Comparison of ENCODE assay signal across 9 mouse cellular contexts in genomic region chr15:85298167-85298781, GRCm38 (mm10). TPM values are rescaled to one million over a fixed set of nuclear protein-coding genes. Genes with fewer than 3 reads are reported as not detected.
A peak's percentile ranks its signal among the peaks of the same experiment; 100 is the strongest.
DNase-seq lines count a peak whose midpoint lies in the region; ATAC-seq and TF ChIP-seq lines count a peak whose summit lies in the region.
"Had no signal": no experiment of that assay in that cellular context is flagged by ENCODE, and none has a peak within 500 bp of the region (broad histone marks: within the 10 kb centered on the region; RNA-seq: fewer than 3 reads in every experiment).

No protein-coding gene starts in this region.

- H3K4me2 ChIP-seq in hindbrain, postnatal 0 days (ENCODE audit: low read depth, low read length): peak overlapping the region; percentile 19; the same call in 1 of the 2 replicates
- H3K4me2 ChIP-seq in hindbrain, embryonic 12.5 days (replicated peaks): no peak overlapping the region
- H3K4me2 ChIP-seq in limb, embryonic 13.5 days (replicated peaks): peak overlapping the region; percentile 40

- H3K9me3 ChIP-seq in hindbrain, postnatal 0 days (ENCODE audit: low read length): 0 out of 2 replicates have a peak, but pooled peaks cover 2% of the 10 kb centered on the region
- no peaks in the 10 kb centered on the region for H3K9me3 ChIP-seq in hindbrain, embryonic 12.5 days (replicated peaks)
- no peaks in the 10 kb centered on the region for H3K9me3 ChIP-seq in embryonic facial prominence, embryonic 10.5 days
- no peaks in the 10 kb centered on the region for H3K9me3 ChIP-seq in limb, embryonic 13.5 days
- peaks cover 2% of the 10 kb centered on the region; the same call in 1 of the 2 replicates for H3K9me3 ChIP-seq in midbrain, embryonic 10.5 days (replicated peaks)

- no peak overlapping the region for H3K9ac ChIP-seq in hindbrain, postnatal 0 days (replicated peaks; ENCODE audit: low read length)
- no peak overlapping the region for H3K9ac ChIP-seq in hindbrain, embryonic 12.5 days
- peak overlapping the region; percentile 2; the same call in 1 of the 2 replicates for H3K9ac ChIP-seq in limb, embryonic 13.5 days

- H3K27me3 ChIP-seq in hindbrain, postnatal 0 days (ENCODE audit: insufficient read depth, low read length): no peaks in the 10 kb centered on the region
- H3K27me3 ChIP-seq in hindbrain, embryonic 12.5 days: no peaks in the 10 kb centered on the region; the same call in 1 of the 2 replicates
- no peaks in the 10 kb centered on the region for H3K27me3 ChIP-seq in embryonic facial prominence, embryonic 10.5 days (replicated peaks; ENCODE audit: low read depth, poor library complexity, severe bottlenecking)
- no peaks in the 10 kb centered on the region for H3K27me3 ChIP-seq in limb, embryonic 13.5 days
- H3K27me3 ChIP-seq in midbrain, embryonic 10.5 days (ENCODE audit: low read depth, poor library complexity, severe bottlenecking): no peaks in the 10 kb centered on the region

- 48% methylated on average over 17 of the region's 17 CpGs for WGBS in hindbrain, postnatal 0 days
- WGBS in hindbrain, embryonic 12.5 days: 59% methylated on average over 17 of the region's 17 CpGs
- 57% methylated on average over 17 of the region's 17 CpGs for WGBS in embryonic facial prominence, embryonic 10.5 days
- 31% methylated on average over 17 of the region's 17 CpGs for WGBS in limb, embryonic 13.5 days
- WGBS in midbrain, embryonic 10.5 days: 69% methylated on average over 17 of the region's 17 CpGs

- no peak for ATAC-seq in hindbrain, postnatal 0 days
- ATAC-seq in hindbrain, embryonic 12.5 days (ENCODE audit: low FRiP score): no peak
- ATAC-seq in limb, embryonic 13.5 days (ENCODE audit: low FRiP score, low read depth): peak; percentile 66

- no peak for TF ChIP-seq CTCF in hindbrain, postnatal 0 days (IDR thresholded peaks at IDR 0.05; ENCODE audit: low read depth)

- H3K4me3 ChIP-seq in hindbrain, postnatal 0 days (ENCODE audit: low read length): no peak overlapping the region
- no peak overlapping the region for H3K4me3 ChIP-seq in hindbrain, embryonic 12.5 days
- H3K4me3 ChIP-seq in embryonic facial prominence, embryonic 10.5 days: no peak overlapping the region
- H3K4me3 ChIP-seq in limb, embryonic 13.5 days: no peak overlapping the region
- H3K4me3 ChIP-seq in midbrain, embryonic 10.5 days: no peak overlapping the region
- H3K4me3 ChIP-seq: megakaryocyte, embryonic 14.5 days had no signal

- no peak overlapping the region for H3K27ac ChIP-seq in hindbrain, postnatal 0 days
- no peak overlapping the region for H3K27ac ChIP-seq in hindbrain, embryonic 12.5 days
- H3K27ac ChIP-seq in embryonic facial prominence, embryonic 10.5 days (replicated peaks): peak overlapping the region; percentile 44; the same call in 1 of the 2 replicates
- peak overlapping the region; percentile 10; the same call in 1 of the 2 replicates for H3K27ac ChIP-seq in limb, embryonic 13.5 days
- H3K27ac ChIP-seq in midbrain, embryonic 10.5 days (replicated peaks): no peak overlapping the region

- H3K36me3 ChIP-seq in hindbrain, postnatal 0 days (ENCODE audit: insufficient read depth, low read length): no peaks in the 10 kb centered on the region
- no peaks in the 10 kb centered on the region for H3K36me3 ChIP-seq in hindbrain, embryonic 12.5 days
- no peaks in the 10 kb centered on the region for H3K36me3 ChIP-seq in embryonic facial prominence, embryonic 10.5 days (replicated peaks)
- no peaks in the 10 kb centered on the region for H3K36me3 ChIP-seq in limb, embryonic 13.5 days
- H3K36me3 ChIP-seq in midbrain, embryonic 10.5 days: no peaks in the 10 kb centered on the region

- peaks cover 22% of the 10 kb centered on the region for H3K4me1 ChIP-seq in hindbrain, postnatal 0 days (ENCODE audit: insufficient read depth, low read length)
- H3K4me1 ChIP-seq in hindbrain, embryonic 12.5 days: peaks cover 30% of the 10 kb centered on the region
- peaks cover 39% of the 10 kb centered on the region for H3K4me1 ChIP-seq in embryonic facial prominence, embryonic 10.5 days
- H3K4me1 ChIP-seq in limb, embryonic 13.5 days: peaks cover 36% of the 10 kb centered on the region
- peaks cover 16% of the 10 kb centered on the region for H3K4me1 ChIP-seq in midbrain, embryonic 10.5 days
- H3K4me1 ChIP-seq: megakaryocyte, embryonic 14.5 days had no signal

- DNase-seq in hindbrain, postnatal 0 days (ENCODE audit: low spot score): no peak
- DNase-seq in R1 (ENCODE audit: low read depth, low spot score): peak; percentile 48
- DNase-seq in embryonic facial prominence, embryonic 10.5 days (ENCODE audit: low spot score): peak; percentile 29
- no peak for DNase-seq in midbrain, embryonic 10.5 days (ENCODE audit: low spot score)
- no peak for DNase-seq in layer of hippocampus, postnatal 25 days (ENCODE audit: extremely low spot score in 1 of 2, low spot score in 1 of 2)
- DNase-seq: kidney, postnatal 10 days had no signal

RNA-seq across cellular contexts. Expression of gene Atxn10, which starts 37.8 kb away (rescaled TPM):
- 292 and 298 TPM in 2 replicates for total RNA-seq in hindbrain, postnatal 0 days (2014; rRNA removed)
- polyA plus RNA-seq in hindbrain, postnatal 0 days (2015; fragmentation: Nextera tagmentation; extraction: Ambion mirVana): 485 and 499 TPM in 2 replicates
- polyA plus RNA-seq in hindbrain, embryonic 12.5 days (2016; fragmentation: Nextera tagmentation; extraction: Ambion mirVana): 402 and 422 TPM in 2 replicates
- polyA plus RNA-seq in embryonic facial prominence, embryonic 10.5 days (2016; fragmentation: Nextera tagmentation; extraction: Ambion mirVana): 309 and 313 TPM in 2 replicates
- 353 and 355 TPM in 2 replicates for polyA plus RNA-seq in limb, embryonic 13.5 days (2015; fragmentation: Nextera tagmentation; extraction: Ambion mirVana)
- polyA plus RNA-seq in midbrain, embryonic 10.5 days (2016; fragmentation: Nextera tagmentation; extraction: Ambion mirVana): 341 and 369 TPM in 2 replicates
- total RNA-seq in layer of hippocampus, postnatal 25 days (2021): 100 to 1,000 TPM; 292 to 314 TPM

Comparison
In these comparisons a context has a peak if more than half of its experiments do, and no peak if none do; other contexts are left out.
1. DNase-seq: peak in R1 (single experiment) and embryonic facial prominence, embryonic 10.5 days (single experiment); none in hindbrain, postnatal 0 days (single experiment), midbrain, embryonic 10.5 days (single experiment) and layer of hippocampus, postnatal 25 days (0 of 2).
2. H3K27ac ChIP-seq: peak in embryonic facial prominence, embryonic 10.5 days (single experiment) and limb, embryonic 13.5 days (single experiment); none in hindbrain, postnatal 0 days (single experiment), hindbrain, embryonic 12.5 days (single experiment) and midbrain, embryonic 10.5 days (single experiment).